Mouse (Mus musculus) midbrain, embryonic 11.5 days (tissue): ENCODE data around the gene Nxpe4. TPM values are rescaled to one million over a fixed set of nuclear protein-coding genes. Genes with fewer than 3 reads are reported as not detected.

Experiments used
- ATAC-seq: fragments of 200-750 bp; cut with Nextera tagmentation; 2 replicates; pipeline ENCODE4 v1.8.0; 2017; ENCODE audit warnings: moderate TSS enrichment, moderate library complexity; ENCODE audit not compliant: low FRiP score
- DNase-seq: peaks from one replicate; pipeline ENCODE4 v3.0.0; 2015; ENCODE audit warnings: low spot score; ENCODE audit errors: missing footprints
- H3K27ac ChIP-seq: fragments of 300-500 bp; sonication (generic); 2 replicates; pipeline ENCODE4 v1.5.1; 2014; ENCODE audit warnings: low read depth, low read length
- H3K27me3 ChIP-seq: fragments of 300-500 bp; sonication (generic); 2 replicates; pipeline ENCODE4 v1.6.1; 2014; ENCODE audit warnings: mild to moderate bottlenecking, low read length, moderate library complexity, mixed read lengths; ENCODE audit not compliant: control insufficient read depth, insufficient read depth
- H3K36me3 ChIP-seq: fragments of 300-500 bp; sonication (generic); 2 replicates; pipeline ENCODE4 v1.6.1; 2014; ENCODE audit warnings: mild to moderate bottlenecking, low read length, moderate library complexity, mixed read lengths; ENCODE audit not compliant: control insufficient read depth, insufficient read depth
- H3K4me1 ChIP-seq: fragments of 300-500 bp; sonication (generic); 2 replicates; pipeline ENCODE4 v1.6.1; 2014; ENCODE audit warnings: low read length; ENCODE audit not compliant: control insufficient read depth, insufficient read depth
- H3K4me2 ChIP-seq: fragments of 300-500 bp; sonication (generic); 2 replicates; pipeline ENCODE4 v1.6.1; 2014; ENCODE audit warnings: mild to moderate bottlenecking, moderate library complexity
- H3K4me3 ChIP-seq: fragments of 300-500 bp; sonication (generic); 2 replicates; pipeline ENCODE4 v1.5.1; 2014; ENCODE audit warnings: low read depth, low read length
- H3K9ac ChIP-seq: fragments of 300-500 bp; sonication (generic); 2 replicates; pipeline ENCODE4 v1.6.1; 2014; ENCODE audit warnings: low read length
- H3K9me3 ChIP-seq: fragments of 300-500 bp; sonication (generic); 2 replicates; pipeline ENCODE4 v1.6.1; 2016; ENCODE audit warnings: low read length; ENCODE audit not compliant: control insufficient read depth
- WGBS: fragments of 180-500 bp; shearing (Covaris S2); extraction: QIAGEN DNeasy Blood & Tissue Kit; methylation state at CpG from one replicate; pipeline ENCODE4 v1.1.7; 2014; 5-methylcytosine and 5-hydroxymethylcytosine counted together
- polyA plus RNA-seq: library from polyadenylated mRNA; unstranded; fragments of >200 nt; fragmentation: Nextera tagmentation; extraction: Ambion mirVana; gene quantifications from 2 replicates; pipeline ENCODE4 v1.2.1, GENCODE M21; 2014

Nxpe4 gene
- polyA plus RNA-seq, 1 experiment from 2014 or later, result 7.6 TPM

- Histone ChIP-seq H3K36me3 (no peaks in the 10 kb centered on the region), H3K4me2 (no peak overlapping the region), H3K9me3 (no peaks in the 10 kb centered on the region), H3K4me1 (no peaks in the 10 kb centered on the region), H3K27me3 (no peaks in the 10 kb centered on the region), H3K4me3 (no peak overlapping the region), H3K27ac (no peak overlapping the region), H3K9ac (no peak overlapping the region)
- peak; percentile 33 for DNase-seq
- no peak for ATAC-seq
- 66% methylated on average over 4 of the region's 4 CpGs for WGBS
These were observed 199.0 kb downstream of the Nxpe4 start for GRCm38 (mm10) chr9:48360826-48361225.

GRCm38 (mm10) chr9:48361815-48362631 lies 200.2 kb downstream of the Nxpe4 start:
- no peaks in the 10 kb centered on the region for H3K4me1 ChIP-seq
- no peak overlapping the region for H3K4me3 ChIP-seq
- no peak overlapping the region for H3K9ac ChIP-seq
- DNase-seq, result peak; percentile 6
- H3K27me3 ChIP-seq, result no peaks in the 10 kb centered on the region
- no peak overlapping the region for H3K27ac ChIP-seq
- no peak for ATAC-seq
- H3K4me2 ChIP-seq, result no peak overlapping the region
- H3K36me3 ChIP-seq, result no peaks in the 10 kb centered on the region
- H3K9me3 ChIP-seq, result no peaks in the 10 kb centered on the region
- 70% methylated on average over 14 of the region's 14 CpGs for WGBS

GRCm38 (mm10) chr9:48362743-48363142 lies 200.9 kb downstream of the Nxpe4 start:
- 89% methylated on average over 6 of the region's 6 CpGs for WGBS
- H3K27me3 ChIP-seq, result no peaks in the 10 kb centered on the region
- H3K27ac ChIP-seq, result no peak overlapping the region
- H3K36me3 ChIP-seq, result no peaks in the 10 kb centered on the region
- H3K9ac ChIP-seq, result no peak overlapping the region
- no peaks in the 10 kb centered on the region for H3K4me1 ChIP-seq
- no peak overlapping the region for H3K4me3 ChIP-seq
- DNase-seq (peak; percentile 45), ATAC-seq (no peak)
- no peak overlapping the region for H3K4me2 ChIP-seq
- no peaks in the 10 kb centered on the region for H3K9me3 ChIP-seq

- Histone ChIP-seq H3K27me3 (no peaks in the 10 kb centered on the region), H3K4me2 (no peak overlapping the region), H3K4me1 (no peaks in the 10 kb centered on the region), H3K9ac (no peak overlapping the region), H3K4me3 (no peak overlapping the region), H3K9me3 (no peaks in the 10 kb centered on the region), H3K36me3 (no peaks in the 10 kb centered on the region), H3K27ac (no peak overlapping the region)
- ATAC-seq, result no peak
- DNase-seq, result no peak
- 64% methylated on average over 4 of the region's 4 CpGs for WGBS
These were observed 211.5 kb downstream of the Nxpe4 start for GRCm38 (mm10) chr9:48373232-48373878.

- 72% methylated on average over 2 of the region's 2 CpGs for WGBS
- Histone ChIP-seq H3K36me3 (no peaks in the 10 kb centered on the region), H3K27ac (no peak overlapping the region), H3K4me1 (no peaks in the 10 kb centered on the region), H3K9ac (no peak overlapping the region), H3K4me2 (no peak overlapping the region), H3K4me3 (no peak overlapping the region), H3K9me3 (no peaks in the 10 kb centered on the region), H3K27me3 (no peaks in the 10 kb centered on the region)
- ATAC-seq (no peak), DNase-seq (no peak)
These were observed 212.5 kb downstream of the Nxpe4 start for GRCm38 (mm10) chr9:48374357-48374756.

- no peak overlapping the region for H3K27ac ChIP-seq
- H3K36me3 ChIP-seq, result no peaks in the 10 kb centered on the region
- no peak overlapping the region for H3K9ac ChIP-seq
- H3K9me3 ChIP-seq, result no peaks in the 10 kb centered on the region
- no peak overlapping the region for H3K4me3 ChIP-seq
- H3K4me2 ChIP-seq, result no peak overlapping the region
- H3K4me1 ChIP-seq, result no peaks in the 10 kb centered on the region
- 81% methylated on average over 4 of the region's 4 CpGs for WGBS
- no peak for DNase-seq
- ATAC-seq, result no peak
- no peaks in the 10 kb centered on the region for H3K27me3 ChIP-seq
These were observed 226.6 kb downstream of the Nxpe4 start for GRCm38 (mm10) chr9:48388451-48388850.

- H3K4me3 ChIP-seq, result no peak overlapping the region
- no peak overlapping the region for H3K9ac ChIP-seq
- no peak overlapping the region for H3K4me2 ChIP-seq
- H3K36me3 ChIP-seq, result no peaks in the 10 kb centered on the region
- no peaks in the 10 kb centered on the region for H3K9me3 ChIP-seq
- 81% methylated on average over 3 of the region's 3 CpGs for WGBS
- H3K27me3 ChIP-seq, result no peaks in the 10 kb centered on the region
- no peaks in the 10 kb centered on the region for H3K4me1 ChIP-seq
- no peak overlapping the region for H3K27ac ChIP-seq
- DNase-seq (no peak), ATAC-seq (no peak)
These were observed 228.2 kb downstream of the Nxpe4 start for GRCm38 (mm10) chr9:48389983-48390382.

GRCm38 (mm10) chr9:48403590-48404209 lies 241.9 kb downstream of the Nxpe4 start:
- Histone ChIP-seq H3K4me3 (no peak overlapping the region), H3K27me3 (no peaks in the 10 kb centered on the region), H3K4me1 (no peaks in the 10 kb centered on the region), H3K36me3 (no peaks in the 10 kb centered on the region), H3K9me3 (no peaks in the 10 kb centered on the region), H3K27ac (no peak overlapping the region), H3K9ac (no peak overlapping the region), H3K4me2 (no peak overlapping the region)
- 95% methylated on average over 10 of the region's 10 CpGs for WGBS
- DNase-seq, result no peak
- no peak for ATAC-seq

- no peaks in the 10 kb centered on the region for H3K9me3 ChIP-seq
- no peak overlapping the region for H3K4me3 ChIP-seq
- H3K36me3 ChIP-seq, result no peaks in the 10 kb centered on the region
- no peak for ATAC-seq
- H3K9ac ChIP-seq, result no peak overlapping the region
- 69% methylated on average over 3 of the region's 3 CpGs for WGBS
- no peak overlapping the region for H3K27ac ChIP-seq
- H3K4me2 ChIP-seq, result no peak overlapping the region
- DNase-seq, result no peak
- H3K4me1 ChIP-seq, result no peaks in the 10 kb centered on the region
- no peaks in the 10 kb centered on the region for H3K27me3 ChIP-seq
These were observed 242.9 kb downstream of the Nxpe4 start for GRCm38 (mm10) chr9:48404687-48405086.
